Mouse (Mus musculus): ENCODE data around the gene Adamts9.

The Adamts9 gene

DNA sequence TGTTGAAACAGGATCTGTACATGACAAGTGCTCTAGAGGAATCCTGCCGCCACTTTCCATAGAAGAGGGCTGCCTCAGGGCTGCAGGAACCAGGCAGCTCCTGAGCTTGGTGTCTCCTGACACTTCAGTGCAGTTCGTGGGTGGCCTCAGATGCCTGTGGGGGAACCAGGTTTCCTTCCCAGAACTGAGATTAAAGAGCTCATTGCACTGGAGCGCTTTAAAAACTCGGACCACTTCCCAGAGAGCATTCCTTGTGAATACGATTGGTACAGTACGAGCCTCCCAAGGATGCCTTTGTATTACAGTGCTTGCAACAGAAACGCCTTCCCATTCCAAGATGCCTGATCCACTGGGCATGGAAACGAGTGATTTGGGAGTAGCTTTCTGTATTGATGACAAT is 18.8 kb downstream of the Adamts9 start:
- no peak for DNase-seq (ENCODE audit: low read depth)

GRCm38 (mm10) chr6:92921843-92922242 is 21.4 kb downstream of the Adamts9 start:
- no peak for DNase-seq (ENCODE audit: low read depth)

GRCm38 (mm10) chr6:92920938-92921689 is 22.2 kb downstream of the Adamts9 start:
- no peak for DNase-seq (ENCODE audit: low read depth)

- no peak for DNase-seq (ENCODE audit: low read depth)
Observed at GRCm38 (mm10) chr6:92910611-92911010, 32.7 kb downstream of the Adamts9 start.

GRCm38 (mm10) chr6:92909361-92909760 is 33.9 kb downstream of the Adamts9 start:
- DNase-seq (ENCODE audit: low read depth) = no peak

GRCm38 (mm10) chr6:92905922-92906321 is 37.4 kb downstream of the Adamts9 start:
- DNase-seq (ENCODE audit: low read depth) = no peak

DNA sequence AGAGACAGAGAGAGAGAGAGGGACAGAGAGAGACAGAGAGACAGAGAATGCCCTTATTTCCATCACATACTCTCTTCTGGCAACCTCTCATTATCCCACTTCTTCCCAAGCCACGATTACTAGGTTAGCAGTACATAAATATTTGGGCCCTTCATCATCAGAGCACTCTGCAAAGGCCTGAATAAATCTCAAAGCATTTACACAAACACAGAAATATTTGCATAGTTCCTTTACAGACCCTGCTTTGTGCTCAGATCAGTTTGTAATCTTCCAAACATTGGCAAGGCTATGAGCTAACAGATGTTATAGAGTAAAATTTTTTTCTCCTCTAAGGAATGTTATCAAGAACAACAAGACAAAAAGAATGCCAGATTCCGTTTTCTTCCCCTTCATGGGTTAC is 38.8 kb downstream of the Adamts9 start:
- peak; percentile 17 for DNase-seq (ENCODE audit: low read depth)

- peak; percentile 8 for DNase-seq (ENCODE audit: low read depth)
Observed at GRCm38 (mm10) chr6:92904037-92904436, 39.3 kb downstream of the Adamts9 start.

DNA sequence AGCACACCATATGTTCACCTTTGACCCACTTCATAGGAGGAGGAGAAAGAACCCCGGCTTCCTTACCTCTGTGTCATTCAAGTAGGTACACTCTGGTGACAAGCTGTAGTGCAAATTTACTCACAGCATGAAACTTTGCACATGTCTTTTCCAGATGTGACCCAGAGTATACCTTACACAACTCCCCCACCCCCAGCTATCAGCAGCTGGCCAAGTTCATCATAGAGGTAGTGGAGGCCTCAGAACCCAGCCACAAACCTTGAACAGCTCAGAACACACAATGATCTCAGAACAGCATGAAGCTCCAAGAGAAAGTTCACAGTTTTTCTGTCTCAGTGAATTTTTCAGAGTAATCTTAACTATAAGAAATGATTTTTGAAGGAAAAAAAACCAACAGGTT is 51.8 kb downstream of the Adamts9 start:
- no peak for DNase-seq (ENCODE audit: low read depth)

DNA sequence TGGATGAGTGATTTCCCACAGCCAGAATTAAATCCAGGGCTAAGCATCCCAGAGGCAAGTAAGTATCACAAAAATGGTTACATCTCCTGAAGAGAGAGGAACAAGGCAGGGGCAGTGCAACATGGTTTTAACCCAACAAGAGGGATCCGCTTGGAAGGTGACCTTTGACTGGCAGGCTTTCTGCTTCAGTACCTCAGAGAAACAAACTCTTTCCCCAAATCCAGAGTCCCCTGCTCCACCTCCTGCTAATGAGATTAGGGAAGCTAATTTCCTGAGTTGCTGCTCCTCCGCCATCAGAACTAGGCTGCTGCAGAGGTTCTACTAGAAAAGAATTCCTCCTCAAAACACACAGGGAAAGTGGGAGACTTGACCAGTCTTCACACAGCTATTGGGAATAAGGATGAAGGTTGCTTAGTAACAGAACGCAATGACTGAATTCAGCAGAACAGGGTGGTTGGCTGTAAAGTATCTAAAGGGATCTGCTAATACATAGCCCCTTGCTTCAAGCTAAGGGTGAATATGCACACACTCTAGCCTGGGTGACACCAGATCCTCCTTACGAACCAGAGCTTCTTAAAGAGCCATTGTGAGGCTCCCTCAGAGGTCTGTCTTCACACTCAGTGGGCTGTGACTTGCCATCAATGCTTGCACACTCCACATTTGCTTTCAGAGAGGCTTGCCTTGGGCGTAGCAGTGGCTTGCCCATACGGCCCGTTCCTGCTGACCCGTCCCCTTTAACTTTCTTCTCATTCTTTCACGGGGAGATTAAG is 60.0 kb downstream of the Adamts9 start:
- DNase-seq (ENCODE audit: low read depth) = no peak

DNA sequence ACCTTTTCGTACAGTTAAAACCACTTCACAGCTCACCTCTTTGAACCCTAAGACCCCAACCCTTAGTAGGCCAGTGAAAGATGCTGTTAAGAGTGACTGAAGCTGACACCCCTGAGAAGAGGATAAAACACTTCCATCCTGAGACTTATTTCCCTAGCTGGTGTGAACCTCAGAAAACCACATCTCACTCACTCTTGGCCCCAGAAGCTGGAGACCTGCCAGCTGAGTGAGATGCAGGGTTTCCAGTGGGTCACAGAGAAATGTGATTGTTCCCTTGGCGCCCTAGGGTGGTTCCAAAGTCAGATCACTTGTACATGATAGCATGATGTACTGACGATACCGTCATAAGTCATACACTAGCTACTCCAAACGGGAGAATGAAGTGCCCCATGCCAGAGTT is 60.8 kb downstream of the Adamts9 start:
- peak; percentile 8 for DNase-seq (ENCODE audit: low read depth)

DNA sequence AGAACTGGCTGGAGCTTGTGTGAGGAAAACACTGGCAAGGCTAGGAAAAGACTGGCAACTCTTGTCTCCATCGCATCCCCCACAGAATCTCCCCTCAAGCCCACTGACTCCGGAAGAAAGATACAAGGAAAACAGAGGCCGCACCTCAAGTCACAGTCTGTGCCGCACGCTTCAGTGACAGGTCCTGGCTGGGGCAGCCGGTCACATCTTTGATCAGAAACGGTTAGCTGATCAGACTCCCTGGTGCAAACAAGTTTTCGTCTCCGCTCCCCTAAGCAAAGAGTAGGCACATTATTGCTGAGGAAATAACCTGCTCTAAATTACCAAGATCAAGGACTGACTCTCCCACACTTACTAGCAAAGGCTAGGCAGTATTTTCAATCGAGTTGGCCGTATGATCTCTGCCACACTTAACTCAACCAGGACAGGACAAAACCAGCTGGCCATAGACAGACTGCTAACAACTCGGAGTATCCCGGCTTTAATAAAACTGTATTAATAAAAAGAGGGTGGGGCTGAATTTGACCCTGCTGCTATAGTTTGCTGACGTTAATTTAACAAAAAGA is 63.5 kb downstream of the Adamts9 start:
- DNase-seq (ENCODE audit: low read depth) = no peak

- DNase-seq (ENCODE audit: low read depth) = no peak
Observed at GRCm38 (mm10) chr6:92878771-92879170, 64.5 kb downstream of the Adamts9 start.

GRCm38 (mm10) chr6:92877236-92877635 is 66.1 kb downstream of the Adamts9 start:
- DNase-seq (ENCODE audit: low read depth) = no peak

GRCm38 (mm10) chr6:92876121-92876520 is 67.2 kb downstream of the Adamts9 start:
- no peak for DNase-seq (ENCODE audit: low read depth)

DNA sequence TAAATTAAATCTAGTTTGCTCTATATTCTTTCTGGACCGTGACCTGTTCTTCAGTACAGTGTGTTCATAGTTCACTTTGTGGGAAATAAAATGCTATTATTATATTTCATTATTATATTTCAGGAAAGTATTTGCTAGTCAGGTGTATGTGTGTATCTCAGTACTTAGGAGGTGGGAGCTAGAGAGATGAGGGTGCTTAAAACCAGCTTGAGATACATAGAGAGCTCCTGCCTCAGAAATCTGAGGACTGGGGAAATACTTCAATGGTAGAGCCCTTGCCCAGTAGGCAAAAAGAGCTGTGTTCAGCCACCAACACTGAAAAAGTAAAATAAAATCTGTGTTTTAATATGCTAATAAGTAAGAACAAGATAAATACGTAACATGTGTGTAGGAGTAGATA is 68.0 kb downstream of the Adamts9 start:
- no peak for DNase-seq (ENCODE audit: low read depth)

GRCm38 (mm10) chr6:92874854-92875253 is 68.4 kb downstream of the Adamts9 start:
- no peak for DNase-seq (ENCODE audit: low read depth)

GRCm38 (mm10) chr6:92872766-92873165 is 70.5 kb downstream of the Adamts9 start:
- DNase-seq (ENCODE audit: low read depth) = peak; percentile 19

GRCm38 (mm10) chr6:92871813-92872212 is 71.5 kb downstream of the Adamts9 start:
- no peak for DNase-seq (ENCODE audit: low read depth)

DNA sequence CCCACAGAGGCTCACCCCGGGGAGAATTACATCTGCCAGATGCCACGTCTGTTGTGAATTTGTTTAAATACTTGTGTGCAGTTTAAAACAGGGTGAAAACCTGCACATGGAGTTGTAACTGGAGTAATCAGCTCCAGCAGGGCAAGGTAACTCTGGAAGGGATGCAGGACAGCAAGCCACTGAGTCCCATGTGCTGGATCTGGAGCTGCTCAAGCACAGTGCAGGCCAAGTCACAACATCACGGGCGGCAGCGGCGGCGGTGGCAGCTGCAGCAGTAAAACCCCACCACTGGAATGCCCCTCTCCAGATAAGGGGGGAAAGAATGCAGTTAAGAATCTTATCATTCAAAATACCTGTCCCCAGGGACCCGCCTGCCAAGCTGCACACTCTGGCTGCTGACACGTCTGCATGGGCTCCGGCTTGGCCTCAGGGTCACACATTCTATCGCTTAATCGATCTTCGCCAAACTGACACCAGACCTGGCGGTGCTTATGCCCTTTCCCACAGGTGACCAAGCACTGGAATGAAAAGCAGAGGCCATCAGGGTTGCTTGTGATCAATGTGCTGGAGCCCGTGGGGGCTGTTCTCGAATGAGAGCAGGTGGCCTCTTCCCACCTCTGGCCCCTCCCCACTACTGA is 73.6 kb downstream of the Adamts9 start:
- DNase-seq (ENCODE audit: low read depth) = peak; percentile 25

DNA sequence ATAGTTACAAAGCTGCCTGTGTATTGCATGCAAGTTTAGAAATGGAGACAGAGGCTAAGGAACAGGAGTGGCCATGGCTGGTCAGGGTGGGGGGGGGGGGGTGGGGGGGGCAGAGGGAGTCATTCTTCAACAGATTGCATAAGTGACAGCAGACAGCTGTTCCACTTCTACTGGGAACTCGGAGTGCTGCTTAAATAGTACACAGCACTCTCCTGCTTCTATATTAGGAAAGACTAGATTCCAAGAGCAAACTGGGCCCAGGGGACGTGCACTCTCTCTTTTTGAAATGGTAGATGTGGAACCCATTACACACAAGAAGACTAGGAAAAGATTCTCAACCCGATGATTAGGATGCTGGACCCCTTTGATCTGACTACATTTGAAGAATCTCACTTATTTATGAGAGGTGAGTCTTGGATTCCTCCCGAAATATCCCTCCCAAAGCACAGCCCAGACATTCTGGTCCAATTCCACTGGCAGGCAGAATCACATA is 74.2 kb downstream of the Adamts9 start, which contains the start of gene Gm15737:
Gene Gm15737, plus strand, starts transcription at position 269 of the 493 bp plus-strand sequence.
- peak; percentile 18 for DNase-seq (ENCODE audit: low read depth)

DNA sequence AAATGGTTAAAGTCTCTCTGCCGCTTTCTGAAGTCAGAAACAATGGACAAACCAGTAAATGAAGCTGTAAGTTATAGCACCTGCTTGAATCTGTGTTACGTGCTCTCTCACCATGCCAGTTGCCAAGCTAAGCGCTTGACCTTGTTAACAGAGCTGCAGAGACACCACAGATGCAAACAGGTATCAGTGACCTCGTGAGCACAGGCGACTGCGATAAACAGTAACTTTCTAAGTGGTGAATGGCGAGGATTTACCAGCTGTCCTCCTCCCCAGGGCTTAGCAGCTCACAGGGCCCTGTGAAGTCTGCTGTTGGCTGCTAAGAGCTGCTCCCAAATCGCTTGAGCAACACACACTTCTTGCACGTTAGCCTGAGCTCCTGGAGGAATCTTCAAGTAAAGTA is 80.7 kb downstream of the Adamts9 start:
- no peak for DNase-seq (ENCODE audit: low read depth)

Measured in NIH3T3 (cell line).